Mouse (Mus musculus): ENCODE results near the gene Laptm5. TPM values are rescaled to one million over a fixed set of nuclear protein-coding genes. Genes with fewer than 3 reads are reported as not detected.
A peak's percentile ranks its signal among the peaks of the same experiment; 100 is the strongest.

The Laptm5 gene
- polyA plus RNA-seq (2015; fragmentation: Nextera tagmentation; extraction: Ambion mirVana), result 21.6 and 25.9 TPM in 2 replicates

DNA sequence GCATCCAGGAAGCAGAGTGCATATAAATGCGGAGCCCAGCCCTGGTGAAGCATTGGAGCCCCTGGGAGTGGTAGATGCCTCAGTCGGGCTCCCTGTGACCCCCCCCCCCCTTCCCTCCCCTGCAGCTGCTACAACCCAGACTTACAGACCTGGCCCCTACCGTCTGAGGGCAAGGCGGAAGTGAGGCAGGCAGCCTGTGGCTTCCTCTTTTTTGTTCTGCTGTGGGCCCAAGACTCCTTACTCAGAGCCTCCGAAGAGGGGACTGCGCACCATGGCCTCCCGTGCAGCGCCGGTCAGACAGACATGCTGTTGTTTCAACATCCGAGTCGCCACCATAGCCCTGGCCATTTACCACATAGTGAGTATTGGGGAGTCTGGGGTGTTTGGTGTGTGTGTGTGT is at the start of gene Laptm5:
Gene Laptm5, plus strand, starts transcription at position 49 of the 400 bp plus-strand sequence.
- Histone ChIP-seq H3K27ac (ENCODE audit: low read length) (no peak within 1 kb of the TSS), H3K27me3 (ENCODE audit: insufficient read depth, low read length) (no peaks in the 10 kb centered on the region), H3K9me3 (ENCODE audit: low read length) (no peaks in the 10 kb centered on the region), H3K36me3 (ENCODE audit: insufficient read depth, low read length) (no peaks in the 10 kb centered on the region), H3K4me3 (ENCODE audit: low read length) (no peak within 1 kb of the TSS), H3K9ac (replicated peaks; ENCODE audit: low read length) (no peak within 1 kb of the TSS), H3K4me2 (replicated peaks; ENCODE audit: low read depth, low read length) (0 out of 2 replicates have a peak within 1 kb of the TSS, but pooled peaks have one; percentile 2), H3K4me1 (ENCODE audit: insufficient read depth, low read length) (peaks cover 8% of the 10 kb centered on the region; the same call in 1 of the 2 replicates)
- WGBS, result 71% methylated on average over 11 of the region's 11 CpGs
- no peak for ATAC-seq (ENCODE audit: low FRiP score, low TSS enrichment)

DNA sequence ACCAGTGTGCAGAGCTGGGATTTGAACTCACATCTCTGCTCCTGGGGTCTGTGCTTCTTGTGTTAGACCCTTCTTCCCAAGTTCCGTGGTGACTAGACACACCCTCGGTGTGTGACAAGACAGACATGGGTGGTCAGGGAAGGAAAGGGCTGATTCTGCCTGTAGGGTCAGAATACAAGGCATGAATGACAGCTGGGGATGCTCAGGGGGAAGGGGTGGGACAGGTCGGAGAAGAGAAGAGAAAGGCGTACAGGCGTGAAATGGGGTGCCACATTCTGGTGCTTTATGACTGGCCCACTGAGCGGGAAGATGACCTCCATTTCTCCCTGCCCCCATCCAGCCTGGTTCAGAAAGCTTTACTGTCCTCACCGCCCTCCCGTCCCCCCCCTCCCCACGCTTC is 47.5 kb upstream of the Laptm5 start:
- Histone ChIP-seq H3K4me2 (replicated peaks; ENCODE audit: low read depth, low read length) (no peak overlapping the region), H3K36me3 (ENCODE audit: insufficient read depth, low read length) (no peaks in the 10 kb centered on the region), H3K4me3 (ENCODE audit: low read length) (no peak overlapping the region), H3K4me1 (ENCODE audit: insufficient read depth, low read length) (peaks cover 7% of the 10 kb centered on the region; the same call in 1 of the 2 replicates), H3K27ac (ENCODE audit: low read length) (no peak overlapping the region), H3K9ac (replicated peaks; ENCODE audit: low read length) (no peak overlapping the region), H3K9me3 (ENCODE audit: low read length) (no peaks in the 10 kb centered on the region), H3K27me3 (ENCODE audit: insufficient read depth, low read length) (peaks cover 22% of the 10 kb centered on the region)
- ATAC-seq (ENCODE audit: low FRiP score, low TSS enrichment), result no peak
- WGBS, result 16% methylated on average over 7 of the region's 9 CpGs

DNA sequence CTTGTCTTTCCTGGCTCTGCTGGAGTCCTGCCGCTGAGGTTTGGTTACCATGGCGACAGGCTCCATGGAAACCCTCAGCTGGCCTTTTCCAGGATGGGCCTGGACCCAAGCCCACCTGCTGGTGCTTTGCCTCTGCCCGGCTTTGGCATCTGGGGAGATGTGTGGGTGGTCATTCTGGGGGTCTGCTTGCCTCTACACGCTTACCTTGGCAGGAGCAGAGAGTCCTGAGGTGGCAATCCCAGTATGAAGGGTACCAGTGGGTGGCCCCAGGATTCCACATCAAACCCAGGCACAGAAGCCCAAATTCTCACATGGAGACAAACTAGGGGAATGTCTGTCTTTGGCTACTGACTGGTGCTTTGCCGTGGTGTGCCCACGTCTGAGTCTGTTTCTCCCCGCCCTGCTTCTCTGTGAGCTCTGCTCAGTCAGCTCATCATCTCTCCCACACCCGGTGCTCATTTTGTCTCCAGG is 47.0 kb upstream of the Laptm5 start:
- 25% methylated on average over 8 of the region's 8 CpGs for WGBS
- no peak for ATAC-seq (ENCODE audit: low FRiP score, low TSS enrichment)
- peaks cover 7% of the 10 kb centered on the region; the same call in 1 of the 2 replicates for H3K4me1 ChIP-seq (ENCODE audit: insufficient read depth, low read length)

DNA sequence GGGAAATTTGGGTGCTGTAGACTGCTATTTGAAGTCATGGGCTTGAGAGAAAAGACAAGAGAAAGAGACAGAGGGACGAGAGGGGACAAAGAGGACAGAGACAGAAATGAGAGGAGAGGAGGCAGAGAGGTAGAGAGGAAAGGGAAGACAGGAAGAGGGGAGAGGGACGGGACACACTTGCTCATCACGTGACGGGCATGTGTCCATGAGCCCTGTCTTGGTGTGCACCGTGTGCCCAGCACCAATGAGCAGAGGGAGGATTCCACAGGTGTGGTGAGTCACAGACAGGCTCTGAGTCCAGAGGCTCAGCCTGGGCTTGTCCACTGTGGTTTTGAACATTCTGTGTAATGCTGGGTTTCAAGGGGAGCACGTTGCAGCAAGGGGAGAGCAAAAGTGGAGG is 45.0 kb upstream of the Laptm5 start:
- Histone ChIP-seq H3K27me3 (ENCODE audit: insufficient read depth, low read length) (peaks cover 6% of the 10 kb centered on the region), H3K36me3 (ENCODE audit: insufficient read depth, low read length) (no peaks in the 10 kb centered on the region), H3K9ac (replicated peaks; ENCODE audit: low read length) (no peak overlapping the region), H3K9me3 (ENCODE audit: low read length) (no peaks in the 10 kb centered on the region), H3K4me3 (ENCODE audit: low read length) (no peak overlapping the region), H3K27ac (ENCODE audit: low read length) (no peak overlapping the region), H3K4me2 (replicated peaks; ENCODE audit: low read depth, low read length) (no peak overlapping the region), H3K4me1 (ENCODE audit: insufficient read depth, low read length) (no peaks in the 10 kb centered on the region)
- ATAC-seq (ENCODE audit: low FRiP score, low TSS enrichment), result no peak
- WGBS, result 74% methylated on average over 6 of the region's 6 CpGs

More for the DNA sequence above, 47.0 kb upstream of the Laptm5 start:
- Histone ChIP-seq H3K9me3 (ENCODE audit: low read length) (no peaks in the 10 kb centered on the region), H3K27me3 (ENCODE audit: insufficient read depth, low read length) (peaks cover 18% of the 10 kb centered on the region), H3K9ac (replicated peaks; ENCODE audit: low read length) (no peak overlapping the region), H3K4me2 (replicated peaks; ENCODE audit: low read depth, low read length) (no peak overlapping the region), H3K27ac (ENCODE audit: low read length) (no peak overlapping the region), H3K4me3 (ENCODE audit: low read length) (no peak overlapping the region), H3K36me3 (ENCODE audit: insufficient read depth, low read length) (no peaks in the 10 kb centered on the region)

DNA sequence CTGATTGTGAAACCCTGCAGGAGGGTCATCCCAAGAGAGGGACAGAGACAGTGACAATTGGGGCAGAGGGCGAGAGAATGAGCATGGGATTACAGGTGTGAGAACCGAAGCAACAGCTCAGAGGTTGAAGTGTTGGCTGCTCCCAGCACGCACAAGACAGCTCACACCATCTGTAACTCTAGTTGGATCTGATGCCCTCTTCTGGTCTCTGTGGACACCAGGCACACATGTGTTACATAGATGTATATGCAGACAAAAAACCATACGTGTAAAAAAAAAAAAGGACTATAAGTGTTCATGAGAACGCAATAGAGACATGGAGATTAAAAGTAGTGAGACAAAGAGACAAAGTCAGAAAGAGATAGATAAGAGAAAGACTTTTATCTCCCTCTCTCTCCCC is 44.1 kb upstream of the Laptm5 start:
- no peak overlapping the region for H3K4me2 ChIP-seq (replicated peaks; ENCODE audit: low read depth, low read length)
- H3K4me1 ChIP-seq (ENCODE audit: insufficient read depth, low read length), result no peaks in the 10 kb centered on the region
- peaks cover 6% of the 10 kb centered on the region for H3K27me3 ChIP-seq (ENCODE audit: insufficient read depth, low read length)
- no peaks in the 10 kb centered on the region for H3K36me3 ChIP-seq (ENCODE audit: insufficient read depth, low read length)
- no peak overlapping the region for H3K27ac ChIP-seq (ENCODE audit: low read length)
- H3K4me3 ChIP-seq (ENCODE audit: low read length), result no peak overlapping the region
- H3K9ac ChIP-seq (replicated peaks; ENCODE audit: low read length), result no peak overlapping the region
- no peaks in the 10 kb centered on the region for H3K9me3 ChIP-seq (ENCODE audit: low read length)
- 55% methylated on average over 5 of the region's 5 CpGs for WGBS
- ATAC-seq (ENCODE audit: low FRiP score, low TSS enrichment), result no peak

DNA sequence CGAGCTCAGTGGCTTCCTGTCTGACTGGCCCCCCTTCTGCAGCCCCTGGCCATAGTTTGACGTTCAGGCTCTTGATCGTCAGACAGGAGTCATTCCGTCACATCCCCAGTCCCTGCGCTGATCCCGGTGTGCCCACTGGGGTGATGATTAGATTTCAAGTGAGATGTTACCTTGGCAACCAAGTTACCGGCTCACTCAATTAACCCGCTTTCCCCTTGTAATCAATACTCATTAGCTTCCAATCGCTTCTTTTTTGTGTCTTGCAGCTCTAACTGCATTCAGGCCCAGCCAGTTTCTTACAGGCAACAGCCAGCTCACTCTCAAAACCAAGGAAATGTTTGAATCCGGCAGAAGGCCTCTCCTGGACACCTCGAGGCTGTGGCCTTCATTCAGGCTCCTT is 40.5 kb upstream of the Laptm5 start:
- H3K9me3 ChIP-seq (ENCODE audit: low read length), result no peaks in the 10 kb centered on the region
- H3K4me1 ChIP-seq (ENCODE audit: insufficient read depth, low read length), result peaks cover 14% of the 10 kb centered on the region
- no peak overlapping the region for H3K27ac ChIP-seq (ENCODE audit: low read length)
- ATAC-seq (ENCODE audit: low FRiP score, low TSS enrichment), result no peak
- no peaks in the 10 kb centered on the region for H3K36me3 ChIP-seq (ENCODE audit: insufficient read depth, low read length)
- H3K4me3 ChIP-seq (ENCODE audit: low read length), result no peak overlapping the region
- H3K9ac ChIP-seq (replicated peaks; ENCODE audit: low read length), result no peak overlapping the region
- 42% methylated on average over 11 of the region's 11 CpGs for WGBS
- H3K27me3 ChIP-seq (ENCODE audit: insufficient read depth, low read length), result peaks cover 3% of the 10 kb centered on the region; the same call in 1 of the 2 replicates
- H3K4me2 ChIP-seq (replicated peaks; ENCODE audit: low read depth, low read length), result no peak overlapping the region

DNA sequence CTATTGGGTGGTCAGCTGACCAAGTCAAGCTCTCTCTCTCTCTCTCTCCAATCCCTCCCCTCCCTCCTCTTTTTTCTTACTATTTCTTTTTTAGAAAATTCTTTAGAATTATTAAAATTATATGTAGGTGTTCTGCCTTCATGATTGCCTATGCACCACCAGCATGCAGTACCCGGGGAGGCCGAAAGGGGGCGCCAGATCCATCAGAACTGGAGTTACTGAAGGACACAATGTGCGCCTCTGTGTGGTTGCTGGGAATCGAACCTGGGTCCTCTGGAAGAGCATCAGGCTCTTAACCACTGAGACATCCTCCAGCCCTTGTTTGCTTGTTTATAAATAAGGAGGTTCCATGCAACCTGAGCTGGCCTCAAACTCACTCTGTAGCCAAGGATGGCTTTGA is 39.5 kb upstream of the Laptm5 start:
- H3K4me2 ChIP-seq (replicated peaks; ENCODE audit: low read depth, low read length), result no peak overlapping the region
- H3K27me3 ChIP-seq (ENCODE audit: insufficient read depth, low read length), result 0 out of 2 replicates have a peak, but pooled peaks cover 3% of the 10 kb centered on the region
- no peak overlapping the region for H3K27ac ChIP-seq (ENCODE audit: low read length)
- peaks cover 17% of the 10 kb centered on the region for H3K4me1 ChIP-seq (ENCODE audit: insufficient read depth, low read length)
- no peaks in the 10 kb centered on the region for H3K36me3 ChIP-seq (ENCODE audit: insufficient read depth, low read length)
- ATAC-seq (ENCODE audit: low FRiP score, low TSS enrichment), result no peak
- no peaks in the 10 kb centered on the region for H3K9me3 ChIP-seq (ENCODE audit: low read length)
- WGBS, result 92% methylated on average over 5 of the region's 5 CpGs
- no peak overlapping the region for H3K4me3 ChIP-seq (ENCODE audit: low read length)
- no peak overlapping the region for H3K9ac ChIP-seq (replicated peaks; ENCODE audit: low read length)

DNA sequence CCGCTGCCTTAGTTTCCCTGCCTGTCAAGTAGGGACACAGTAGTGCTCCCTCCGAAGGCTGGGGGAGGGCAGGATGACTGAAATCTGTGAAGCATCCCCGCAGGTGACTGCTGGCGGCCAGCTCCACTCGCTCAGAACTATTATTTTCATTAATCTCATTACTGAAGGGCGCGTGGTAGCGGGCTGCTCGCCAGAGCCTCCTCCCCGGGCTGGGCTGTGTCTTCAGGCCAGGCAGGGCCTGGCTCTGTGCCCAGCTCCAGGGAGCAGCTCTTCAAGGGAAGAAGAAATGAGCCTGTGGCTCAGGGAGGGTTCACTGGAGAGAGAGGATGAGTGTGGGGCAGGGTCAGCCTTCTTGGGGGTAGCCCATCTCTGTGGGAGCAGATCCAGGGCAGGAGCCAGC is 38.3 kb upstream of the Laptm5 start:
- 20% methylated on average over 10 of the region's 10 CpGs for WGBS
- ATAC-seq (ENCODE audit: low FRiP score, low TSS enrichment), result peak; percentile 66
- no peak overlapping the region for H3K4me3 ChIP-seq (ENCODE audit: low read length)
- no peaks in the 10 kb centered on the region for H3K36me3 ChIP-seq (ENCODE audit: insufficient read depth, low read length)
- no peaks in the 10 kb centered on the region for H3K9me3 ChIP-seq (ENCODE audit: low read length)
- no peak overlapping the region for H3K4me2 ChIP-seq (replicated peaks; ENCODE audit: low read depth, low read length)
- no peak overlapping the region for H3K27ac ChIP-seq (ENCODE audit: low read length)
- peaks cover 23% of the 10 kb centered on the region for H3K4me1 ChIP-seq (ENCODE audit: insufficient read depth, low read length)
- H3K27me3 ChIP-seq (ENCODE audit: insufficient read depth, low read length), result 0 out of 2 replicates have a peak, but pooled peaks cover 3% of the 10 kb centered on the region
- no peak overlapping the region for H3K9ac ChIP-seq (replicated peaks; ENCODE audit: low read length)

DNA sequence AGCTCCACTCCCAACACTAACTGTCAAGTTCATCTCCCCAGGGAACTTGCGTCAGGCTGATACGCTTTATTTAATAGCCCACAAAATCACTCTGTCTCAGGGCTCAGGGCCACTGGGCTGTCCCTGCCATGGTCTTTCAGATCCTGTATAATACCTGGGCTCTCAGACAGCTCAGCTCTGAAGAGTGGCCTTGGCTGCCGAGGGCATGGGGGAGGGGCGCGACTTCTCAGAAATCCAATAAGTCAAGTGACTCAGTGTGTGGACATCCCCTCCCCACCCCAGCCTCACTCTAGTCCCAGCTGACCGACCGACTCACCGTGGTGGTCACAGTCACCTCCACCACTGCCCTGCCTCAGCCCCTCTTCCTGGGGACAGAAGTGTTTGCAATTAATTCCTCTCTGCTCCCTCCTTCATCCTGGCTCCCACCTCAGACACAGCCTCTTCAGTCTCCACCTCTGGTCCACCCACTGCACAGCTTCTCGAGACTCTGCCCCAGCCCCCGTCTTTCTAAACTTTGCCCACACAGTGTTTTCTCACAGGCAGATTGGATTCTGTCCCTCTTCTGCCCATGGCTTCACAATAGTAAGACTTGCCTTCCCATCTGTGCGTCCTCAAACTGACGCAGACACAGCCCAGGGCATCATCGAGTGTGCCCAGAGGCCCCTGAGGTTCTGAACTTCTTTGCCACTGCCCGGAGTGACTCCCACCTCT is 36.8 kb upstream of the Laptm5 start:
- Histone ChIP-seq H3K27me3 (ENCODE audit: insufficient read depth, low read length) (0 out of 2 replicates have a peak, but pooled peaks cover 3% of the 10 kb centered on the region), H3K36me3 (ENCODE audit: insufficient read depth, low read length) (no peaks in the 10 kb centered on the region), H3K4me2 (replicated peaks; ENCODE audit: low read depth, low read length) (no peak overlapping the region), H3K4me3 (ENCODE audit: low read length) (no peak overlapping the region), H3K9me3 (ENCODE audit: low read length) (no peaks in the 10 kb centered on the region), H3K9ac (replicated peaks; ENCODE audit: low read length) (no peak overlapping the region), H3K27ac (ENCODE audit: low read length) (no peak overlapping the region), H3K4me1 (ENCODE audit: insufficient read depth, low read length) (peaks cover 23% of the 10 kb centered on the region)
- WGBS, result 40% methylated on average over 14 of the region's 14 CpGs
- ATAC-seq (ENCODE audit: low FRiP score, low TSS enrichment), result no peak
